Mouse (Mus musculus) megakaryocyte-erythroid progenitor cell, adult 5-6 weeks (primary cell): ENCODE measurements around the gene Rpl18. TPM values are rescaled to one million over a fixed set of nuclear protein-coding genes. Genes with fewer than 3 reads are reported as not detected.

ENCODE experiments used
- ATAC-seq: replicated peaks from 2 replicates; pipeline ENCODE4 v1.8.0; 2016; ENCODE audit warnings: mild to moderate bottlenecking, inconsistent platforms; ENCODE audit not compliant: severe bottlenecking, poor library complexity, low FRiP score, low TSS enrichment
- total RNA-seq, 2 experiments: library from RNA; stranded (forward) in 1 of 2; stranded (reverse) in 1 of 2; fragments of 200-1000, 215-1000 nt in 1 of 2; fragments of >200 nt in 1 of 2; fragmentation: Nextera tagmentation in 1 of 2; gene quantifications; 2 replicates each; pipeline ENCODE4 v1.2.3; 2014 to 2017

Rpl18 gene
- total RNA-seq, 2 experiments from 2014 or later: 2,062 to 3,223 TPM

DNA sequence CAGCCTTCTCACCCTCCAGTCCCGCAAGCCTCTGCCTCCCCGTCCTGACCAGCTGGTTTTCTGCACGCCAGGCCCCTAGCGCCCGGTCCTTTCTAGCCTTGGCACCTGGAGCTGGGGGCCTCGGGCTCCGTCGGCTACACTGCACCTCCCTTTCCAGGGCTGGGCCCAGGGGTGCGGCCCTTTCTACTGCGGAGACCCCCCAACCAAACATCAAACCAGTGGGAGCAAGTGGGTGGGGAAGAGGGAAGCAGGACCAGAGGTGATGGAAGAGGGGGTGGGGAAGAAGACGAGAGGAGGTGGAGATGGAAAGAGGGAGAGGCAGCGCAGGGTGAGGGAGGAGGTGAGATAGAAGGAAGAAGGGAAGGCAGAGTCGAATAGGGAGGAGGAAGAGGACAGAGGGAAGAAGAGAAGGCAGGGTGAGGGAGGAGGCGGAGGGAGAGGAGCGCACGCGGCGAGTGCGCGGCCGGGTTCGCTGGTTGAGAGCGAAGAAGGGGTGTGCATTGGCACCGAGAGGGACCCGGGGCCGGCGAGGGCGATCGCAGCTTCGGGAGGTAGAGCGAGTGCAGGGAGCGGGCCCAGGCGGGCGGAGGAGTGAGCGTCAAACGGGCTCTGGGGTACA is 15.6 kb upstream of the Rpl18 start, which contains the start of gene Car11:
Gene Car11 (plus strand): TSS at position 321 of the 619 bp plus-strand sequence.
- ATAC-seq: no peak

DNA sequence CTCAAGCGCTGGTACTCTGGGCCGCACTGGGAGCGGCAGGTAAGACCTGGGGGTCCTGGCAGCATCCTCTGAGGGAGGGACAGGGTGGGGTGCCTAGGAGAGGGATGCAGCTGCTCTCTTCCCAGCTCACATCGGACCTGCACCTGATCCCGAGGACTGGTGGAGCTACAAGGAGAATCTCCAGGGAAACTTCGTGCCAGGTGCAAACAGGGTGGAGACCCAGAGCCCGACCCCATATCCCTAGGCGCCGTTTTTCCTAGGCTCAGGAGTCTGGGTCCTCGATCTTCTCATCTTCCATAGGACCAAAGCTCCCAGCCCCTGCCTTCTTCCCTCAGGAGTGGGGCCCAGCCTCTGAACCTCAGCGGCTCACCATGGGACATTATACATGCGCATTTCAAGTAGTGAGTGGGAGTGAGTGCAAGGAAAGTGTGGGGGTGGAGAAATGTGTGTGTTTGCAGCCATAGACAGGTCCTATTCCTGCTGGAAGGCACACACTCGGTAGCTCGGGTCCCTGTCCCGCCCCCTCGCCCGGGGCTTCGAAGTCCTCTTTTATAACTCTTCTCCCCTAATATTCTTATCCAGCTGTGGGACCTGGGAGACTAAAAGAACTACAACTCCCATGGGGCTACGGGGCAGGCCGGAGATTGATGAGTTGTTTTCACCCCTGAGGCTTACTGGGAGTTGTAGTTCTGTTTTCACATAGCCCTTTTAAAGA is 14.8 kb upstream of the Rpl18 start:
- no peak for ATAC-seq

DNA sequence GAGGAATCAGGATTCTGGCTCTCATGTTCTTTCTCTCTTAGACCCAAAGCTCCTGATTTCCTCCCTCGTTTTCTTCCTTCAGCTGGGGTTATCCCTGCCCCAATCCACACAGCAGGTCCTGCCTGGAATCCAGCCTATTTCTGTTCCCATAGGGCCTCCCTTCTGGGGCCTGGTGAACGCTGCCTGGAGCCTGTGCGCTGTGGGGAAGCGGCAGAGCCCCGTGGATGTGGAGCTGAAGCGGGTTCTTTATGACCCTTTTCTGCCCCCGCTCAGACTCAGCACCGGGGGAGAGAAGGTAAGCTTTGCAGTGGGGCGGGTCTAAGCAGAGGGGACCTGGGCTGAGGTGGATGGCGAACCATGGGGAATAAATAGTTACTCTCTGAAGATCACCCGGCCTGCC is 14.2 kb upstream of the Rpl18 start:
- no peak for ATAC-seq

GRCm38 (mm10) chr7:45701607-45702006 is 13.7 kb upstream of the Rpl18 start:
- ATAC-seq: no peak

DNA sequence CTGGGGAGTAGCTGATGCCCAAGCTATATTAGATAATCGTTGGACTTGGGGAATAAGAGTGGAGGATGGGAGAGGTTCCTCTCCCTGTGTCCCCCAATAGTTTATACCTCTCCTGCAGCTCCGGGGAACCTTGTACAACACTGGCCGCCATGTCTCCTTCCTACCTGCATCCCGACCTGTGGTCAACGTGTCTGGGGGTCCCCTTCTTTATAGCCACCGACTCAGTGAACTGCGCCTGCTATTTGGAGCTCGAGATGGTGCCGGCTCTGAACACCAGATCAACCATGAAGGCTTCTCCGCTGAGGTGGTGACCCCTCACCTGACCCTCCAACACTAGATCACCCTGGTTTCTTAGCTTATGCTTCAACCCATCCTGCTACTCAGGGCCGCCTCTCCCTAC is 12.9 kb upstream of the Rpl18 start:
- no peak for ATAC-seq

GRCm38 (mm10) chr7:45702809-45703520 is 12.3 kb upstream of the Rpl18 start:
- no peak for ATAC-seq

DNA sequence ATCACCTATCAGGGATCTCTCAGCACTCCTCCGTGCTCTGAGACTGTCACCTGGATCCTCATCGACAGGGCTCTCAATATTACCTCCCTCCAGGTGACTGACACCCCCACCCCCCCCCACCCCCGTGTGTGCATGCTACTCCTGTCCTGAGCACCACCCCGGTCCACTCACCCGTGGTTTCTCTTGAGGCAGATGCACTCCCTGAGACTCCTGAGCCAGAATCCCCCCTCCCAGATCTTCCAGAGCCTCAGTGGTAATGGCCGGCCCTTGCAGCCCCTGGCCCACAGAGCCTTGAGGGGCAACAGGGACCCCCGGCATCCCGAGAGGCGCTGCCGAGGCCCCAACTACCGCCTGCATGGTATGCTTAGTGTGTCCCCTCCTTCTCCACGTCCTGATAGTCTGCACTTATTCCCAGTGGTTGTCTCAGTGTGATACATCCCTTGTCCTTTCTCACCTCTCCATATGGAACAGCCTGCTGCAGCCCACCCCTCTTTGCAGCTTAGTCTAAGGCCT is 11.7 kb upstream of the Rpl18 start:
- no peak for ATAC-seq

DNA sequence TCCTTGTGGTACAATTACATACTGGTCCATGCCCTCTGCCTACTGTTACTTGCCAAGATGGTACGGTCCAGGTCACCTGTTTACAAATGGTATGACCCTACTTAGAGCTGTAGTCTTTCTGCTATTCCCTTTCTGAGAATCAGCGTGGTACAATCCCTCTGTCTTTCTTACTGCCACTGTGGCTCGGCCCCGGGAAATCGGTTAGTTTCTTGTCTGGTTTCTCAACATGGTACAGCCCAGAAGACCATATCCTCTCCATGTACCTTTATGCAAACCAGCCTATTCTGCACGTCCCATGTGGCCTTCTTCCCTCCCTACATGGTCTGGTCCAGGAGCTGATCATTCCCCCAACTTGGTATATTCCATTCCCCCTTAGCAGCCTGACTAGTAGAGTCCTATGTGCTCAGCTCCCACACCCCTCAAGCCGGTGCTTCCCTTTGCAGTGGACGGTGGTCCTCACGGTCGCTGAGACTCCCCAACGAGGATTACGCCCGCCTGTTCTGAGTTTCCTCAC is 11.2 kb upstream of the Rpl18 start:
- ATAC-seq: peak; percentile 46

DNA sequence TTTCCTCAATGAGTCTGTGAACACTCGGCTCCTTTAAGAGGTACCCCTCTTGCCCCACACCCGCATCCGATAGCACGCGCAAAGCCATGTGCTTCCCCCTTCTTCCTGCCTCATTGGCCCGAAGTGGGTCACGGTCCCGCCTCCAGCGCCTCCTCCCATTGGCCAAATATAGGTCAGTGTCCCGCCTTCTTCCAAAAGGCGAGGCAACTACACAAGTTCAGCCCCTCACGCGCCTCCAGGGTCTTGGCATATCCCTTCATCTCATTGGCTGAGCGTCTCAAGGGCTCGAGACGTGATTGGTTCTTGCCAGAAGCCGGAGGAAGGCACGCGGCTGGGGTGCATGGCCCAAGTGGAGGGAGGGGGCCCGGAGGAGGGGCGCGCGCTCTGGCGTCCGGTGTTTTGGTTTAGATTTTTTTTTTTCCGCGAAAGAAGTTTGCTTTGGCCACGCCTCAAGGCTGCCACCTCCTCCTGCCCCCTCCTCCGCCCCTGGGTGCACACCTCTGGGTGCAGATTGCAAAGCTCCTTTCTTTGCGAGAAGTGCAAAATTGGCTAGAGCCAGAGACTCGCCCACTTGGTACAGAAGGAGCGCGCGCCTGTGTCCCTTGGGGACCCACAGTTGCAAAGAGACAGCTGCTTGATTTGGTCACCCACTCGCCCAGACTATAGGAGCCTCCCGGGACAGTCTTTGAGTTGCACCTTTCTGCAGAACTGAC is 10.4 kb upstream of the Rpl18 start, which contains the start of gene Dbp:
Gene Dbp (plus strand): TSS at position 359 of the 713 bp plus-strand sequence.
- ATAC-seq: peak; percentile 75

- ATAC-seq: no peak
Observed at GRCm38 (mm10) chr7:45705443-45705864, 9.8 kb upstream of the Rpl18 start.

DNA sequence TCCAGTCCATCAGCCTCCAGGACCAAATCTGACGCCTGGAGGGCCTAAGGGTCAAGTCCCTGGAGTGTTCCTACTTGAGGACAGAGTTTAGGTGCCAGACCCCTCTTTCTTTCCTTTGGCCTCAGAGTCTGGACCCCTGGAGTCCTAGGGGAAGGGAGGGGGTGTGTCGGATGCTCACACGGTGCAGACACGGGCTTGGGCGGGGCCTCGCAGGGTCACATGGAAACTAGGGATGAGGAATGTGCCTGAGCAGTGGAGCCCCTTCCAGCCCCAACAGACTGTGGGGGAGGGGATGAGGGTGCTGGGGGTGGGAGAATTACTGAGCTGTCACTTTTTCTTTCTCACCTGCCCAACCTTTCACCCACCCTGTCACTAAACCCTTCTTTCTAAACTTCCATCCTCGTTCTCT is 9.4 kb upstream of the Rpl18 start:
- no peak for ATAC-seq

DNA sequence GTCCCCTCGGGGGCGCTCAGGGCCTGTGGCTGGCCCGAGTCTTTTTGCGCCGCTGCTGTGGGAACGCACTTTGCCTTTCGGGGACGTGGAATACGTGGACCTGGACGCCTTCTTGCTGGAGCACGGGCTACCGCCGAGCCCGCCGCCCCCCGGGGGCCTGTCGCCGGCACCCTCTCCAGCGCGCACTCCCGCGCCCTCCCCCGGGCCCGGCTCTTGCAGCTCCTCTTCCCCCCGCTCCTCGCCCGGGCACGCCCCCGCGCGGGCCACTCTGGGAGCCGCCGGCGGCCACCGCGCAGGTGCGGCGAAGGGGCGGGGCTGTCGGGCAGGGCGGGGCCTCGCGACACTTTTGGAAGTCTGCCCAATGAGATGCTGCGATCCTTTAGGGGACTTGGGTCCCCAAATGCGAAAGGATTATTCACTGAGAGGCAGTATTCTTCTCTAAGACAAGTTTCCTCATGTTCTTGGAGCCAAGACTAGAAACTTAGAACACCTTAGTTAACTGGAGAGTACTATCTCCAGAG is 8.5 kb upstream of the Rpl18 start:
- no peak for ATAC-seq

GRCm38 (mm10) chr7:45707375-45707967 is 7.8 kb upstream of the Rpl18 start:
- peak; percentile 32 for ATAC-seq

GRCm38 (mm10) chr7:45708221-45708761 is 7.0 kb upstream of the Rpl18 start:
- ATAC-seq: no peak

DNA sequence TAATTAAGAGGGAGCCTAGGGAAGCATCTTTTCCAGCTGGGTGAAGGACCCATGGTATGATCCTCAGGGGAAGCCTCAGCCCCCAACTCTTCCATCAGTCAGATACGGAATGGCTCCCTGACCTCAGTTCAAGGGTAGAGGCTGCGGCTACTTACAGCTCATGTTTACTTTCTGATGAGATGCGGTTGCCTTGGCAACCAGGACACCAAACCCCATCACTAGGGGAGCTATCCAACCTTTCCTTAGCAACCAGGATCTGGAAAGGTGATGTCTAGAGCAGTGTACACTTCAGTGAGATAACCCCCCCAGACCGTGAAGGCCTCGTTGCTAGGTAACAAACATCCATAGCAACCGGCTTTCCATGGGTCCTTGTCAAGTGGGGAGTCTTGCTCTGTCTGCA is 6.2 kb upstream of the Rpl18 start:
- no peak for ATAC-seq

DNA sequence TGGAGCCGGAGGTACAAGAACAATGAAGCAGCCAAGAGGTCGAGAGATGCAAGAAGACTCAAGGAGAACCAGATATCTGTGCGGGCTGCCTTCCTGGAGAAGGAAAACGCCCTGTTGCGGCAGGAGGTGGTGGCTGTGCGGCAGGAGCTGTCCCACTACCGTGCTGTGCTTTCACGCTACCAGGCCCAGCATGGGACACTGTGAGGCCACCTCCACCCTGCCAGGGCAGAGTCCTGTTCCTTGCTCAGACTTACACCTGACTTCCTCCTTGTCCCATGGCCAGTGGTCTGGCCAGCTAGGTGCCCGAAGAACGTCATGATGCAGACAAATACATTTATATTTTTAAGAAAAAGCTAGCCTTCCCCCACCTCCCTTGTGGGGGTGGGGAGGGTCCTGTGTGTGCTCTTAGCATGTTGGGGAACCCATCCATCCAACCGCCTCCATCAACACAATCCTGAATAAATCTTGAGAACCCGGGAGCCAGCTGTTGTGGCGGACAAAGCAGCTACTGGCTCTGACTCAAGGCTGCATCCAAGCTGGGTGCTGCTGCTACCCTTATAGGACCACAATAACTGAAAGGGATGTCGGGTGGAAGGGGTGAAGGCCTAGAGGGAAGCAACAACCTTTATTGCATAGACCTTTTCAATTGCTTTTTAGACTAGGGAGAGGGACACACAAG is 5.4 kb upstream of the Rpl18 start:
- ATAC-seq: no peak

DNA sequence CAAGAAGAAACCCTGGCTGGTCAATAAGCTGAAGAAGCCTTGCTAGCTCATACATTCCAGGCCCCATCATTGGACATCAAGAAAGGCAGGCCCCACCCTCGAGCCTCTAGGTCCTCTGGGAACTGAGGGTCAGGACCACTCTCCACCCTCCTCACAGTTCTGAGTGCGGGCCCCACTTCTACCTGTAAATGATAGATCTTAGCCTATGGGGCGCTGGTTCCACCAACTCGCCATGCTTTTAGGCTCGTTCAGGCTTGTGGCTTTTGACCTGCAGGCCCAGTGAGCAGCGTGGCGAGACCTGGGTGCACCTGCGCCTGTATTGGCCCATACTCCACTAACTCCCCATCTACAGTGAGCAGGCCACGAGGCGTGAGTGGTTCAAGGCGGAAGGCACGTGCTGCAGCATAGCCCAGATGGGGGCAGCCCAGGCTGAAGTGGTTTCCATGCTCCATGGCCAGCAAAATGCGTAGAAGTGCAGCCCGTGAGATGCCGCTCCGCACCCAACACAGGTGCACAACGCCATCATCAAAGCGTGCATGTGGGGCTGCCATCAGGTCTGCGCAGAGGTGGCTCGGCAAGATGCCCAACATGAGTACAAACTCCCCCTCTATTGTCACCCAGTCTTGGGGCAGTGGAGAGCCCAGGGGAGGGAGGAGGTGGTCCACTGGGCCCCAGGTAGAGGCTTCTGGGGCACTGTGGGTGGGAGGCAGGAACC is 4.6 kb upstream of the Rpl18 start:
- no peak for ATAC-seq
